Mouse (Mus musculus): ENCODE measurements around the gene Tsn. TPM values are rescaled to one million over a fixed set of nuclear protein-coding genes. Genes with fewer than 3 reads are reported as not detected.

The Tsn gene
- total RNA-seq (2014; rRNA removed) (119 and 222 TPM in 2 replicates), polyA plus RNA-seq (2015; fragmentation: Nextera tagmentation; extraction: Ambion mirVana) (557 and 599 TPM in 2 replicates)

DNA sequence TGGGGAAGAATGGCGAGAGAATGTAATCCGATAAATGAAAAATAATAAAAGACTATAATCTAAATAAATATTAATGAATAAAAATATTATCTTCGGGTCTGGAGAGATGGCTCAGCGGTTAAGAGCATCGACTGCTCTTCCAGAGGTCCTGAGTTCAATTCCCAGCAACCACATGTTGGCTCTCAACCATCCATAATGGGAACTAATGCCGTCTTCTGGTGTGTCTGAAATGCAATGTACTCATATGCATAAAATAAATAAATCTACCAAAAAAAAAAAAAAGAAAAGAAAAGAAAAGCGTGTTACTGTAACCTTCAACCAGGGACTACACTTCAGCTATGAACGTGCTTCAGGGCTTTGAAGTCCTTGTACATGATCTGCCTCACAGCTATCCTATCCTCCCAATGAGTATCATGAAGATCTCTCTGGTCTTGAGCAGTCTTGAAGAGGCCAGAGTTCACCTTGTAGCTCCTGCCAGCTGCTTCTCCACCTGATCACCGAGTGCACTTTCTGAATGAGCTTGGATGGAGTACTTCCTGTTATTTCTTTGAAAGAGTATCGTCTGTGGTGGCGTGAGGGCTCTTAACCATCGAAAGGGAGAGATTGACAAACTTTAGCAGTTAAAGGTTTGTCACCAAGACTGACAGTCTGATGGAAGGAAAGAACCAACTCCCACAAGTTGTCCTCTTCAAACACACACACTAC, at the start of gene Tsn:
TSS of gene Tsn (minus strand) at position 118 of the 705 bp plus-strand sequence.
- 54% methylated on average over 12 of the region's 12 CpGs for WGBS

DNA sequence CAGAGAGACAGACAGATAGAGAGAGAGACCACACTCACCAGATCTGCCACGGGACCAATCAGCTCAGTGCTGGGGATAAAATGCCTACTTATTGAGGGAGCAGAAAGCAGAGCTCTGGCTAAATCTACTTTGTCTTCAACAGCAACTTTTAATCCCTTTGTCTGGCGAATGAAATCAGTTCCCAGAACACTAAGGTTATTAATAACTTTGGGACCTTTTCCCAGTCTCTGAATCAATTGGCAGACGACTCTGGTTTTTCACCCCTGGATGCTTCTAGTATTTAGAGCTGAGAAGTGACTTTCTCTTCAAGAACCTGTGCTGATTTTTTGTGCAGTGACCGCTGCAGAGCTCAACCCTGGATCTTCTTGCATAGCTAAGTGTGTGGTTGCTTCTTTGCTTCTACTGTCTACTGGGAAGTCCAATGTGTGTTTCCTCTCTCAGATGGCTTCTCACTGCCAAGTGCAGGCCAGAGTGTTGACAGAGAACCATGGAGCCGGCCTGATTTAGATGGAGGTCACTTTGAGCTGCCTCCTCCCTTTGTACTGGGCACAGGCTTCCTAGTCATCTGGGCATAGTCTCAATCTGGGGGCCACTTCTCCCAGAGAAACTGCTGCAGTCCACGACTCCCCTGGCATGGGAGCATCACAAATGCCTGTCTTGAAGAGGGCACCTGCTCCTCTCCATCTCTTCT, 47.7 kb upstream of the Tsn start:
- ATAC-seq (no peak), DNase-seq (no peak)
- Histone ChIP-seq H3K27me3 (ENCODE audit: insufficient read depth, low read length) (no peaks in the 10 kb centered on the region), H3K4me1 (ENCODE audit: insufficient read depth) (no peaks in the 10 kb centered on the region), H3K4me2 (ENCODE audit: low read depth) (no peak overlapping the region), H3K4me3 (ENCODE audit: low read depth, low read length) (no peak overlapping the region), H3K9ac (no peak overlapping the region), H3K27ac (ENCODE audit: low read depth, low read length) (no peak overlapping the region), H3K9me3 (ENCODE audit: low read length) (no peaks in the 10 kb centered on the region), H3K36me3 (ENCODE audit: insufficient read depth) (no peaks in the 10 kb centered on the region)
- no peak for TF ChIP-seq CTCF (IDR thresholded peaks at IDR 0.05; ENCODE audit: low read depth)
- 59% methylated on average over 6 of the region's 6 CpGs for WGBS

More for the DNA sequence above, at the start of gene Tsn:
- peak within 1 kb of the TSS; percentile 97 for H3K27ac ChIP-seq (ENCODE audit: low read depth, low read length)
- H3K4me3 ChIP-seq (ENCODE audit: low read depth, low read length) = peak within 1 kb of the TSS; percentile 63
- H3K4me1 ChIP-seq (ENCODE audit: insufficient read depth) = peaks cover 9% of the 10 kb centered on the region; the same call in 1 of the 2 replicates
- no peaks in the 10 kb centered on the region; the same call in 1 of the 2 replicates for H3K27me3 ChIP-seq (ENCODE audit: insufficient read depth, low read length)
- ATAC-seq (peak; percentile 30), DNase-seq (peak; percentile 8)
- no peak for TF ChIP-seq CTCF (IDR thresholded peaks at IDR 0.05; ENCODE audit: low read depth)
- no peaks in the 10 kb centered on the region for H3K9me3 ChIP-seq (ENCODE audit: low read length)
- H3K36me3 ChIP-seq (ENCODE audit: insufficient read depth) = peaks cover 3% of the 10 kb centered on the region
- peak within 1 kb of the TSS; percentile 85 for H3K9ac ChIP-seq
- peak within 1 kb of the TSS; percentile 69 for H3K4me2 ChIP-seq (ENCODE audit: low read depth)

DNA sequence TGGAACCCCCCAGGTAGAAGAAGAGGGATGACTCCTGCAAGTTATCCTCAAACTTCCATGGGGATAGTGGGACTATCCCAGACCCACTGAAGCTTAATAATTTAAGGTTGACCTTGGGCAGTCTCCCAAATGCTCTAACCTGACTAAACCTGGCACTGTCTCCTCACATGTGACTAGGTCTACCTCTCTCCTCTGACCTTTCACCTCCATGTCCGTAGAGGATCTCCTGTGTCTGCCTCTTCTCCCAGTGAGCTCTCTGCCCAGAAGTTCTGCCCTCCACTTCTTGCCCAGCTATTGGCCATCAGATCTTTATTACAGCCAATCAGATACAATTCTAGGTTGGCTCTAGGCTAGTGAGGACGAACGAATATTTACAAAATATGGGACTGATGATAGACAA, 38.4 kb upstream of the Tsn start:
- Histone ChIP-seq H3K4me3 (ENCODE audit: low read depth, low read length) (no peak overlapping the region), H3K4me2 (ENCODE audit: low read depth) (no peak overlapping the region), H3K27ac (ENCODE audit: low read depth, low read length) (no peak overlapping the region), H3K9me3 (ENCODE audit: low read length) (no peaks in the 10 kb centered on the region), H3K9ac (no peak overlapping the region), H3K4me1 (ENCODE audit: insufficient read depth) (no peaks in the 10 kb centered on the region), H3K36me3 (ENCODE audit: insufficient read depth) (no peaks in the 10 kb centered on the region), H3K27me3 (ENCODE audit: insufficient read depth, low read length) (no peaks in the 10 kb centered on the region)
- ATAC-seq (no peak), DNase-seq (no peak)
- no peak for TF ChIP-seq CTCF (IDR thresholded peaks at IDR 0.05; ENCODE audit: low read depth)
- 85% methylated on average over 3 of the region's 3 CpGs for WGBS

DNA sequence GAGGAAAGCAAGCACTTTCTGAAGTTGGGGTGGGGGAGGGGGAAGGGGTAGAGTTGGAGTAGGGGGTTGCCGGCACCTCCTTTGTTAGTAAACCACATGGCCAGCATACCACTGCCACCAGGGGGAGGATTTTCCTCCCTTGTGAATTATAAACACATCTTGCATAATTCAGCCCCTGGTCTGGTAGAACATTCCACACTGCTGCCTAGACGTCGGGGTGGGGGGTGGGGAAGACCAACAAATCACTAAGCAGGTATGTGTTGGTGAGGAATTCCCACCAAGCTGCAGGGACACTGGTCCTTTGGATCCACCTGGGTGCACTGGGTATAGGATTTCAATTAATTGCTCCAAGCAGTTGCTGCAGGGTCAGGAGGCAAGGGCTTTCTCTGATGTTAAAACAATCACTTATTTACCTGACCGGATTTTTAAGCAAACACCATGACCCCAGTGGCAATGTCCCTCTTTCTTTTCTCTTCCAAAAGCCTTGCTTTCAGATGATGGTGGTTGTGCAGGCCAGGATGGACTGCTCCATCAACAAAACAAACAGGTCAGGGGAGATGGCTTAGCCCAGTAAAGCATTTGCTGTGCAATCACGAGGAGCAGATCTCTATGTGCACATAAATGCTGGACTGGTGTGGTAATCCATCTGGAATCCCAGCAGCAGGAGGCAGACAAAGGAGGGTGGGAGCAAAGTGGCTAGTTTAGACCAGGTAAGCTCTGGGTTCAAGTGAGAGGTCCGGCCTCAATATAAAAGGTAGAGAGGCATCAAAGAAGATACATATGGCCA, 32.3 kb upstream of the Tsn start:
- Histone ChIP-seq H3K36me3 (ENCODE audit: insufficient read depth) (no peaks in the 10 kb centered on the region), H3K9me3 (ENCODE audit: low read length) (no peaks in the 10 kb centered on the region), H3K4me1 (ENCODE audit: insufficient read depth) (no peaks in the 10 kb centered on the region), H3K27me3 (ENCODE audit: insufficient read depth, low read length) (no peaks in the 10 kb centered on the region), H3K4me3 (ENCODE audit: low read depth, low read length) (no peak overlapping the region), H3K9ac (no peak overlapping the region), H3K4me2 (ENCODE audit: low read depth) (no peak overlapping the region), H3K27ac (ENCODE audit: low read depth, low read length) (no peak overlapping the region)
- TF ChIP-seq CTCF (IDR thresholded peaks at IDR 0.05; ENCODE audit: low read depth) = 0 out of 2 replicates have a peak, but pooled peaks have one; percentile 3
- 42% methylated on average over 6 of the region's 6 CpGs for WGBS
- DNase-seq (no peak), ATAC-seq (no peak)

DNA sequence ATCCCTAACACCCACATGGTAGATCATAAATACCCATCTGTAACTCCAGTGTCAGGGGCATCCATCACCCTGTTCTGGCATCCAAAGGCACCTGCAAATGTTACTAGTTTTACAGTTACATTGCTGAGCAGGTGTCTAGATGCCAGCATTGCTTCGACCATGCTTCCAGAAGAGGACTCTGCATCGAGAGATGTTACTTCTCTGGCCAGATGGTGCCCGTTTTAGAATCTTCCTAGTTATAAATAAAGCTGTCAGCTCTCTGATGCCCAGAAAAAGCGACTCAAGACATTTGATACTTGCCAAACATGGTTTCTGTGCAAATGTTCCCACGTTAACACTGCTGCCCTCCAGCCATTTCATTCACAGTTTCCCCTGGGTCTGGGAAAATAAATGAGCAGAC, 26.4 kb upstream of the Tsn start:
- WGBS = 51% methylated on average over 5 of the region's 5 CpGs
- Histone ChIP-seq H3K27ac (ENCODE audit: low read depth, low read length) (no peak overlapping the region), H3K4me1 (ENCODE audit: insufficient read depth) (no peaks in the 10 kb centered on the region), H3K9ac (no peak overlapping the region), H3K36me3 (ENCODE audit: insufficient read depth) (peaks cover 31% of the 10 kb centered on the region), H3K27me3 (ENCODE audit: insufficient read depth, low read length) (no peaks in the 10 kb centered on the region), H3K4me3 (ENCODE audit: low read depth, low read length) (no peak overlapping the region), H3K9me3 (ENCODE audit: low read length) (no peaks in the 10 kb centered on the region), H3K4me2 (ENCODE audit: low read depth) (no peak overlapping the region)
- TF ChIP-seq CTCF (IDR thresholded peaks at IDR 0.05; ENCODE audit: low read depth) = no peak
- DNase-seq (peak; percentile 61), ATAC-seq (peak; percentile 76)

DNA sequence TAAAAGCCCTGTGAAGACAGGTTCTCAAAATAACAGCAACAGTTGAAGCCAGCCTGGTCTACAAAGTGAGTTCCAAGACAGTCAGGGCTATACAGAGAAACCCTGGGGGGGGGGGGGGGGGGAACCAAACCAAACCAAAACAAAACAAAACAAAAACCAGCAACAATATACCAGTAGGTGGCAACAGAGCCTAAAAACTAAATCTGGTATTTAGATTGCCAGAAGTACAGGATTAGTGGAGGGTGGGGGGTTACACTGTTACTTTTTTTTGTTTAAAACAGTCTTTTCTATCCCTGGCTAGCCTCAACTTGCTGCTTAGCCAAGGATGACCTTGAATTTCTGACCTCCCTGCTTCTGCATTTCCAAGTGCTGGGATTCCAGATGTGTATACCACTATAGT, 24.3 kb upstream of the Tsn start:
- H3K4me2 ChIP-seq (ENCODE audit: low read depth) = no peak overlapping the region
- DNase-seq = peak; percentile 31
- peaks cover 51% of the 10 kb centered on the region for H3K36me3 ChIP-seq (ENCODE audit: insufficient read depth)
- no peaks in the 10 kb centered on the region for H3K27me3 ChIP-seq (ENCODE audit: insufficient read depth, low read length)
- no peak overlapping the region for H3K9ac ChIP-seq
- no peak overlapping the region for H3K4me3 ChIP-seq (ENCODE audit: low read depth, low read length)
- TF ChIP-seq CTCF (IDR thresholded peaks at IDR 0.05; ENCODE audit: low read depth) = peak; percentile 48
- no peaks in the 10 kb centered on the region for H3K9me3 ChIP-seq (ENCODE audit: low read length)
- H3K27ac ChIP-seq (ENCODE audit: low read depth, low read length) = no peak overlapping the region
- ATAC-seq = peak; percentile 11; the same call in 1 of the 2 replicates
- H3K4me1 ChIP-seq (ENCODE audit: insufficient read depth) = no peaks in the 10 kb centered on the region

All from forebrain, postnatal 0 days (tissue).